Mouse (Mus musculus) embryonic facial prominence, embryonic 13.5 days (tissue): Measurements from ENCODE around the gene Efhd2. TPM values are rescaled to one million over a fixed set of nuclear protein-coding genes. Genes with fewer than 3 reads are reported as not detected.

Experiments
- ATAC-seq: fragments of 200-750 bp; cut with Nextera tagmentation; 2 replicates; pipeline ENCODE4 v1.8.0; 2017; ENCODE audit warnings: low read depth; ENCODE audit not compliant: insufficient number of reproducible peaks, insufficient read depth, low FRiP score, low TSS enrichment
- H3K27ac ChIP-seq: fragments of 300-500 bp; sonication (generic); 2 replicates; pipeline ENCODE4 v1.5.1; 2015; ENCODE audit warnings: moderate library complexity, mild to moderate bottlenecking, inconsistent platforms
- H3K27me3 ChIP-seq: fragments of 300-500 bp; sonication (generic); 2 replicates; pipeline ENCODE4 v1.6.1; 2015; ENCODE audit warnings: mild to moderate bottlenecking, inconsistent platforms
- H3K36me3 ChIP-seq: fragments of 300-500 bp; sonication (generic); 2 replicates; pipeline ENCODE4 v1.6.1; 2015; ENCODE audit warnings: mild to moderate bottlenecking, inconsistent platforms
- H3K4me1 ChIP-seq: fragments of 300-500 bp; sonication (generic); 2 replicates; pipeline ENCODE4 v1.6.1; 2015; ENCODE audit warnings: inconsistent platforms
- H3K4me2 ChIP-seq: fragments of 300-500 bp; sonication (generic); 2 replicates; pipeline ENCODE4 v1.6.1; 2015; ENCODE audit warnings: moderate library complexity, mild to moderate bottlenecking, inconsistent platforms
- H3K4me3 ChIP-seq: fragments of 300-500 bp; sonication (generic); 2 replicates; pipeline ENCODE4 v1.5.1; 2015; ENCODE audit warnings: mild to moderate bottlenecking, inconsistent platforms
- H3K9ac ChIP-seq: fragments of 300-500 bp; sonication (generic); 2 replicates; pipeline ENCODE4 v1.6.1; 2015; ENCODE audit warnings: mild to moderate bottlenecking, inconsistent platforms
- H3K9me3 ChIP-seq: fragments of 300-500 bp; sonication (generic); 2 replicates; pipeline ENCODE4 v1.6.1; 2016; ENCODE audit warnings: inconsistent platforms
- WGBS: fragments of 180-500 bp; shearing (Covaris S2); methylation state at CpG from one replicate; pipeline ENCODE4 v1.1.7; 2015; ENCODE audit warnings: mixed read lengths; 5-methylcytosine and 5-hydroxymethylcytosine counted together
- polyA plus RNA-seq: library from polyadenylated mRNA; unstranded; fragments of >200 nt; fragmentation: Nextera tagmentation; extraction: Ambion mirVana; gene quantifications from 2 replicates; pipeline ENCODE4 v1.2.1, GENCODE M21; 2015

Efhd2 gene
- polyA plus RNA-seq, 1 experiment from 2014 or later: 52.0 TPM

DNA sequence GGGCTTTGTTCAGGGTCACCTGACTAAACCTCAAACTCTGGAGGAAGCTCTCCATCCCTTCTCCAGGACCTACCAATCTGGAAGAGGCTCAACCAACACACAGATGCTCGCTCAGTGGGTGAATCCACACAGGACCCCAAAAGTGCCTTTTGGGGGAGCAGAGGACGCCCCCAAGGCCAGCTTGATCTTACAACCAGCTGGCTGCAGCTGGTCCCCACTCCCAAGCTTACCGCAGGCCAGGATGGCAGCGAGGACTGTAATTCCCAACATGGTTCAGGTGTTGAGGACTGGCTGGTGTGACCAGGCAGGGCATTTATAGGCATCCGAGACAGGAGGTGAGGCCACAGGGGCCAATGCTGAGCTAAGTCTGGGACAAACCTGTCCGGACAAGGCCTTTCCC is 28.7 kb downstream of the Efhd2 start, which contains the start of gene Ctrc:
TSS of gene Ctrc (minus strand) at position 361 of the 400 bp plus-strand sequence.
- Histone ChIP-seq H3K4me2 (no peak within 1 kb of the TSS), H3K27me3 (no peaks in the 10 kb centered on the region), H3K4me1 (no peaks in the 10 kb centered on the region), H3K27ac (no peak within 1 kb of the TSS), H3K9ac (no peak within 1 kb of the TSS), H3K4me3 (no peak within 1 kb of the TSS), H3K9me3 (no peaks in the 10 kb centered on the region), H3K36me3 (no peaks in the 10 kb centered on the region)
- no peak for ATAC-seq
- 83% methylated on average over 6 of the region's 6 CpGs for WGBS

DNA sequence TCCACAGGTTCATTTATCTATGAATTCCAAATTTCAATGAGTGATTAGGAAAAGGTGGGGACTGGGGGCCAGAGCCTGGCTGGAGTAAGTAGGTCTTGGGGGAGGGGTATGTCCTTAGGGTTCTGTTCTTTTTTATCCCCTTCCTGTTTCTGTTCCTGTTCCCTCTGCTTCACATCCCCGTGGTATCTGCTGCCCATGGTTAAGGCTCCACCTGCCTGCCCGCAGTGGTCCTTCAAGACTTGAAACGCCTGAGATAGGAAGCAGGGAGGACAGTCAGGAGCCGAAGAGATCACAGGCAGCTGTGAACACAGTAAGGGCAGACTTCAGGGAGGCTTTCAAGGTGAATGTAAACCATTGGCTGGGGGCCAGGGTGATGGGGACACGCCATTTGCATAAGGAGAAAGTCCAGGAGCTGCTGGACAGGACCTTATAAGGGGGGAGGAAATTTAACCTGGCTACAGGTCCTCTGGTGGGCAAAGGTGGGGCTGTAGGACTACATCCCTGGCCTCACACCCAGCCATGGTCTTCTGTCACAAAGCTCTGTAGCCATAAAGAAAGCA is 40.1 kb downstream of the Efhd2 start:
- Histone ChIP-seq H3K9ac (no peak overlapping the region), H3K27me3 (no peaks in the 10 kb centered on the region), H3K9me3 (no peaks in the 10 kb centered on the region), H3K27ac (no peak overlapping the region), H3K4me3 (no peak overlapping the region), H3K36me3 (no peaks in the 10 kb centered on the region), H3K4me2 (no peak overlapping the region), H3K4me1 (peaks cover 7% of the 10 kb centered on the region; the same call in 1 of the 2 replicates)
- WGBS: 70% methylated on average over 5 of the region's 5 CpGs
- ATAC-seq: no peak

DNA sequence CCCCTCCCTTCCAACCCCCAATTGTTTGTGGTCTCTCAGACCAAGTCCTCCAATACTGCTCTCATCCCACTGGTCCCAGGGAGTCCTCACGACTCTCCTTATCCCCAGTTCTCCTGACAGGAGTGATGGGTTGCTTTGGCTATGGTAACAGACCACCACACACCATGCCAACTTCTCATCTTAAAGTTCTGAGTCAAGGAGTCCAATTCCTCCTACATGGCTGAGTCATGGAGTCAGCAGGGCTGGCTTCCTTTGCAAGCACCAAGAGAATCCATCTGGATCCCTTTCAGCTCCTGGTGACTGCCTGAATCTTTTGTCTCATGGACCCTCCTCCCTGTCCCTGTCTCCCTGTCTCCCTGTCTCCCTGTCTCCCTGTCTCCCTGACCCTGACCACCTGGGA is 40.8 kb downstream of the Efhd2 start:
- Histone ChIP-seq H3K9ac (no peak overlapping the region), H3K4me2 (no peak overlapping the region), H3K27ac (no peak overlapping the region), H3K4me1 (peaks cover 7% of the 10 kb centered on the region; the same call in 1 of the 2 replicates), H3K9me3 (no peaks in the 10 kb centered on the region), H3K27me3 (no peaks in the 10 kb centered on the region), H3K4me3 (no peak overlapping the region), H3K36me3 (no peaks in the 10 kb centered on the region)
- ATAC-seq: no peak
- WGBS: 59% methylated on average over 1 of the region's 1 CpGs

DNA sequence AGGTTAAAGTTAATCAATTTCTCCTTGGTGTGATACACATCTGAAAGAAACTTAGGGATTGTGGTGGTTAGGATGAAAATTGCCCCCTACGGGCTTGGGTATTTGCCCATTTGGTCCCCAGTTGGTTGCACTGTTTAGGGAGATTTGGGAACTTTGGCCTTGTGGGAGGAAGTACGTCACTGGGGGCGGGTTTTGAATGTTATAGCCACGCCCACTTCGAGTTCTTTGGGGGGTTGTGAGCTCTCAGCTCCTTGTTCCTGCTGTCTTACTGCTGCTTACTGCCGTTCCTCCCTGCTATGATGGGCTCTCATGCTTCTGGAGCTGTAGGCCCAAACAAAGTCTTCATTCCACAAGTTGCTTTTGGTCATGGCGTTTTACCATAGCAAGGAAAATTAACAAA is 43.4 kb downstream of the Efhd2 start:
- ATAC-seq: no peak
- Histone ChIP-seq H3K36me3 (no peaks in the 10 kb centered on the region), H3K9ac (no peak overlapping the region), H3K4me1 (peaks cover 7% of the 10 kb centered on the region; the same call in 1 of the 2 replicates), H3K27me3 (no peaks in the 10 kb centered on the region), H3K4me3 (no peak overlapping the region), H3K4me2 (no peak overlapping the region), H3K9me3 (no peaks in the 10 kb centered on the region), H3K27ac (no peak overlapping the region)
- 76% methylated on average over 7 of the region's 7 CpGs for WGBS

DNA sequence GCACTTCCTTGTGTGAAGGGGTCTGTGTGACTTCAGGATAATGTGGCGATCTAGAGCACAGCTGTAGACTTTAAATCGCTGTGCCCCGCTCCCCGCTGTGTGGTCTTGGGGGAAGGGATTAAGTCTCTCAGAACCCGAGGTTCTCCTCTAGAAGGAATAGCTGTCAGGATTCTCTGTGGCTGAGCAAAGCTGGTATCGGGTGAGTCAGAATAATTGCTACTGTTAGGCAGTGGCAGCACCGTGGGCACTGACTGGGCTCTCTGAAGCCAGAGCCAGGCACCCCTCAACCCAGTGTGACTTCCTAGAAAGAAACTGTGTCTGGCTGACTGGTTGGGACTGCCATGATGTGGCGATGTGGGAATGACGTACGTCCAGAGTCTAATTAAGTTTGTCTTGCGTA is 44.3 kb downstream of the Efhd2 start:
- H3K36me3 ChIP-seq: no peaks in the 10 kb centered on the region
- 44% methylated on average over 11 of the region's 11 CpGs for WGBS

DNA sequence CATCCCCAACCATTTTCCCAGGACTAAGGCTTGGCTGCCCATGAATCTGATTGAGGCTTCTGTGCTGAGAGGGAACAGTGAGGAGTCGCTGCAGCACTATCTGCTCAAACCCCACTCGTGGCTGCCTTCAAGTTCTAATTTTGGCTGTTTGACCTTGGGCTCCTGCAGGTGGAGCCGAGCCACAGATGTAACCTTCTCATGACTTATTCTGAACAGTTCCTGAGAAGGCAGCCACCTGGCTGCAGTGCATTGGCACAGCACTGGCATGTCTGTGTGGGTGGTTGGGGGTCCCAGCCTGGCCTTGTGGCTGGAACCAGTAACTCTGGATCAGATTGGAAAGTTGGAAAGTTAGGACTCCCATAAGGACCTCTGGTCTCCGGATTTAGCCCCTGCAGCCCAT is 46.5 kb downstream of the Efhd2 start:
- Histone ChIP-seq H3K27me3 (no peaks in the 10 kb centered on the region), H3K4me2 (no peak overlapping the region), H3K36me3 (no peaks in the 10 kb centered on the region), H3K4me1 (peaks cover 7% of the 10 kb centered on the region; the same call in 1 of the 2 replicates), H3K9ac (no peak overlapping the region), H3K9me3 (no peaks in the 10 kb centered on the region), H3K4me3 (no peak overlapping the region), H3K27ac (no peak overlapping the region)
- no peak for ATAC-seq
- WGBS: 77% methylated on average over 4 of the region's 4 CpGs

More for the DNA sequence above, 44.3 kb downstream of the Efhd2 start:
- Histone ChIP-seq H3K9ac (no peak overlapping the region), H3K27ac (0 out of 2 replicates have a peak overlapping the region, but pooled peaks have one; percentile 22), H3K4me1 (peaks cover 7% of the 10 kb centered on the region; the same call in 1 of the 2 replicates), H3K27me3 (no peaks in the 10 kb centered on the region), H3K9me3 (no peaks in the 10 kb centered on the region), H3K4me3 (no peak overlapping the region), H3K4me2 (no peak overlapping the region)
- ATAC-seq: no peak

DNA sequence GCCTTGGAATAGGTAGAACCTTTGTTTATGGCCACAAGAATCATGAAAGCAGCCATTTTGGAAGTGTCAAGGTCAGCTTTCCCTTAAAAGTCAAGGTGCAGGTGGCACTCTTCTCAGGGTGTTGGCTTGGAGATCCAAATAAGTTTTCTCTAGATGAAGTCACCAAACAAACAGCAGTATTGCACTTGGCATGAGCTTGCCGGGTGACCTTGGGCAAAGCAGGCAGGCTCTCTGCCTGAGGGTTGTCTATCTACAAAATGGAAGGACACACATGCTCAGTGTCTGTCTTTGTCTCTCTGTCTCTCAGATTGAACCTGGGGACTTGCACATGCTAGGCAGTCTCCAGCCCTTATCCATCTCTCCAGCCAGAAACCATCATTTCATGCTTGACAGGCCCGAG is 47.3 kb downstream of the Efhd2 start:
- 91% methylated on average over 2 of the region's 2 CpGs for WGBS
- Histone ChIP-seq H3K27ac (no peak overlapping the region), H3K4me2 (no peak overlapping the region), H3K27me3 (no peaks in the 10 kb centered on the region), H3K36me3 (no peaks in the 10 kb centered on the region), H3K4me1 (peaks cover 7% of the 10 kb centered on the region; the same call in 1 of the 2 replicates), H3K4me3 (no peak overlapping the region), H3K9ac (no peak overlapping the region), H3K9me3 (no peaks in the 10 kb centered on the region)
- ATAC-seq: no peak

DNA sequence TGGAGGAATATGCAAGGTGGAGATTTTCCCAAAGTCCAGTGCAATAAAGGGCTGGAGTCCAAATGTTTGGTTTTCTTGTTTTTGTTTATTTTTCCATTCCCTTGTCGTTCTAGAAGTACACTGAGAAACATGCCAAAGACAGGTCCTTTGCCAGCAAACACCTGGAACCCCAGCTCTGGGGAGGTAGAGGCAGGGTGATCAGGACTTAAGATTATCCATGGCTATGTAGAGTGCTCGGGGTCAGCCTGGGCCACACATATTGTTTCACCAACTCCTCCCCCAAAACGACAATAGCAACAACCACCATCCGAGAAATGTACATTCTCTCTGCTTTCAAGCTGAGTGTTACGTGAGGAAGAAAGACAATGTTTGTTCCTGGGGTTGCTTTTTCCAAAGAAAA is 48.7 kb downstream of the Efhd2 start, which contains the start of gene Cela2a:
TSS of gene Cela2a (minus strand) at position 101 of the 400 bp plus-strand sequence.
- no peaks in the 10 kb centered on the region for H3K27me3 ChIP-seq
- 72% methylated on average over 5 of the region's 5 CpGs for WGBS
- peaks cover 7% of the 10 kb centered on the region; the same call in 1 of the 2 replicates for H3K4me1 ChIP-seq
- no peak within 1 kb of the TSS for H3K4me2 ChIP-seq
- no peak within 1 kb of the TSS for H3K4me3 ChIP-seq
- no peak within 1 kb of the TSS for H3K9ac ChIP-seq
- no peaks in the 10 kb centered on the region for H3K9me3 ChIP-seq
- no peak within 1 kb of the TSS for H3K27ac ChIP-seq
- ATAC-seq: no peak
- no peaks in the 10 kb centered on the region for H3K36me3 ChIP-seq

DNA sequence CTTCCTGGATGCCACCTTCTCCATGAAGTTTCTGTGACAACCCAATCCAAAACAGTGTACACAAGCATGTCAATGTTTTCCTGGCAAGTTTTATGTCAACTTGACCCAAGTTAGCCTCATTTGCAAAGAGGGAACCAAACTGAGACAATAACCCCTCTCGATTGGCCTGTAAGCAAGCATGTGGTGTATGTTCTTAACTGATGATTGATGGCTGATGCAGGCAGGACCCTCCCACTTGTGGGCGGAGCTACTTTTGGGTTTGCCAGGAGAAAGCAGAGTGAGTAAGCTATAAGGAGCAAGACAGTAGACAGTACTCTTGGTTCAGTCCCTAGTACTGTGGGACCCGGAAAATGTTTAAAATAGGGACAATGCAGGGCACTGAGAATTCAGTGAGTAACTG is 51.7 kb downstream of the Efhd2 start:
- H3K36me3 ChIP-seq: no peaks in the 10 kb centered on the region
- no peaks in the 10 kb centered on the region for H3K4me1 ChIP-seq
- 65% methylated on average over 3 of the region's 3 CpGs for WGBS
- H3K27ac ChIP-seq: no peak overlapping the region
- no peaks in the 10 kb centered on the region for H3K9me3 ChIP-seq
- no peak overlapping the region for H3K9ac ChIP-seq
- H3K4me3 ChIP-seq: no peak overlapping the region
- no peak for ATAC-seq
- no peak overlapping the region for H3K4me2 ChIP-seq
- no peaks in the 10 kb centered on the region for H3K27me3 ChIP-seq

DNA sequence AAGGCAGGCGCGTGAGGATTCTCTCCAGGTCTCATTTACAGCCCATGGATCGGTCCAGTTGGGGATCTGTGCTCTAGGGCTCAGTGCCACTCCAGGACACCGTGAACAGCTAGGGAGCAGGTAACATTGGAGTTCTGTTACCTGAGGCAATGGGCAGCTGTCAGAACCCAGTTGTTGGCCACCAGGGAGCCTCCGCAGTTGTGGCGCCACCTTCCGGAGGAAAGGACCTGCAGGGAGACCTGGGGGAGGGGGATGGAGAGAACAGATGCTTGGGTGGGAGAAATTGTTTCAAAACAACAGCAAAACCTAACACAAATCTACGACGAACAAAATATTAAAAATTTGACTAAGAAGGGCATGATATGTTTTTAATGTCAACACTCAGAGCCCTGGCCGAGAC is 52.6 kb downstream of the Efhd2 start:
- Histone ChIP-seq H3K4me3 (no peak overlapping the region), H3K4me1 (peaks cover 2% of the 10 kb centered on the region; the same call in 1 of the 2 replicates), H3K9me3 (no peaks in the 10 kb centered on the region), H3K36me3 (no peaks in the 10 kb centered on the region), H3K27me3 (no peaks in the 10 kb centered on the region), H3K27ac (no peak overlapping the region), H3K4me2 (no peak overlapping the region), H3K9ac (no peak overlapping the region)
- 80% methylated on average over 10 of the region's 10 CpGs for WGBS
- no peak for ATAC-seq

DNA sequence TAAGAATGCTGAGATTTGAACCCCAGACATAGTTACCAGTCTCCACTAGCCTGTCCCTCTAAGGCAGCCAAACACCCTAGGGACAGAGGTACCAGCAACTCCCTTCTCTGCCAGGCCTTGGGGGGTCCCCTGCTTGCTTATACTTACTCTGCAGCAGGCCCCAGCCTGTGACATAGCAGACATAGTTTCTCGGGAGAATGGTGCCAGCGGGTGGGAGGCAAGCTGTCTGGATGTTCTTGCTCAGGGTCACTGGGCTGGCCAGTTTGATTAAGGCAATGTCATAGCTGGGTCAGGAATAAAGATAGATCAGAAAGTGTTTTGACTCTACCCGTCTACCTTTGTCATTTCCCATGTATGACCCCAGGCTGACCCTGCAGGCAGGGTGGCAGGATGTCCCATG is 53.5 kb downstream of the Efhd2 start:
- H3K36me3 ChIP-seq: 0 out of 2 replicates have a peak, but pooled peaks cover 1% of the 10 kb centered on the region
- H3K9ac ChIP-seq: no peak overlapping the region
- no peaks in the 10 kb centered on the region for H3K27me3 ChIP-seq
- H3K4me3 ChIP-seq: no peak overlapping the region
- ATAC-seq: no peak
- H3K4me1 ChIP-seq: peaks cover 7% of the 10 kb centered on the region; the same call in 1 of the 2 replicates
- no peak overlapping the region for H3K4me2 ChIP-seq
- WGBS: 75% methylated on average over 3 of the region's 3 CpGs
- no peaks in the 10 kb centered on the region for H3K9me3 ChIP-seq
- no peak overlapping the region for H3K27ac ChIP-seq

DNA sequence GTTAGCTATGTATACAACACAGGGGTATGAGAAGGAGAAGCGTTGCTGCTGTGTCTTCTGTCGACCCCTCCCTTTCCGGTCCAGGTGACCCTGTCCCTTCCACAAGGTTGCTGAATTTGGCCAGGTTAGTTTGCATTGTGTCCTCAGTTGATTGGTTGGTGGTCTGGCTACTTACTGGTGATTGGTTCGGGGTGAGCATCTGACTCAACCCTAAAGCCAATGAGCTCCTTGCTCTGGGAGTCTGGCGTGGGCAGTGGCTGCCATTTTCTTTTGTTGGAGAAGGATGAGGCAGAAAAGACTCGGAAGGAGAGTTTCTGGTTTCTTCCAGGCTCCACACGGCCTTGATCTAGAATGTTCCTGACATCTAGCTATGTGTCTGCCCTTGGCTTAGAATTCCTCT is 55.4 kb downstream of the Efhd2 start:
- no peak for ATAC-seq
- Histone ChIP-seq H3K36me3 (peaks cover 17% of the 10 kb centered on the region), H3K4me2 (no peak overlapping the region), H3K27ac (no peak overlapping the region), H3K4me1 (peaks cover 7% of the 10 kb centered on the region; the same call in 1 of the 2 replicates), H3K9ac (no peak overlapping the region), H3K9me3 (no peaks in the 10 kb centered on the region), H3K27me3 (no peaks in the 10 kb centered on the region), H3K4me3 (no peak overlapping the region)
- 90% methylated on average over 7 of the region's 7 CpGs for WGBS
